Mouse (Mus musculus): ENCODE results near the gene Slc34a1.

DNA sequence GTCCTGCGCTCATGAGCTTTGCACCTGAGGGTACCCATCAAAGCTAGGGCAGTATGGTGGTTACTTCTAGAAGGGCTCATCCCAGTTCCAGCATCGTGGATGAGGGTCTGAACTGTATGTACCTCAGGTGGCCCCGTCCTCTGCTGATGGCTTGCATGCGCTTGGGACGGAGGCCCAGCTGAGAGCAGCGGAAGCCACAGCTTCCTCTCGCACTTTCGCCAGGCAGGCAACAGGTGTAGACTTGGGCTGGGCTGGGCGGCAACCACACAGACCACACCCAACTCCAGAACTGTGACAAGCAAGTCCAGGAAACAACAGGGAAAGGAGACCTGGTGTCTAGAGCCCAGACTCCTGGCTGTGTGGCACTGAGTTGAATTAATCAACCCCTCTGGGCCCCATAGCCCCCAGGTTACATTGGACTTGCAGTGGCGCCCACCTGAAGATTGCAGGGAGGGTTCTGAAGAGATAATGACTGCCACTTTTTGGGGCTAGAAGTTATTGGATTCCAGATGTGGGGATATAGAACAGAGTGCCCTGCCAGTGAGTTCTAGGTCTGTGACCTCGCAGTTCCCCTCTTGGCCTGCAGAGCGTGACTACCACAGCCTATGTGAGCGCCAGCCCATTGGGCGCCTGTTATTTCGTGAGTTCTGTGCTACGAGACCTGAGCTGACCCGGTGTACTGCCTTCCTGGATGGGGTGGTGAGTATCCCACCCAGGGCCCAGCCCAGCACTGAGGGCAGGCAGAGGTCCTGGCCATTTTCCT lies 51.9 kb downstream of the Slc34a1 start:
- TF ChIP-seq CTCF (conservative IDR thresholded peaks at IDR 0.05; ENCODE audit: insufficient read depth, insufficient read length, low read depth, low read length), result 0 out of 2 replicates have a peak, but pooled peaks have one; percentile 9
- no peak for TF ChIP-seq POLR2A (IDR thresholded peaks at IDR 0.05; ENCODE audit: low read depth, low read length)

Measured in kidney, adult 2 months (tissue).